Mouse (Mus musculus) embryonic facial prominence, embryonic 14.5 days (tissue): Measurements from ENCODE around the gene 4930558K02Rik. TPM values are rescaled to one million over a fixed set of nuclear protein-coding genes. Genes with fewer than 3 reads are reported as not detected.

ENCODE experiments used
- ATAC-seq: fragments of 200-750 bp; cut with Nextera tagmentation; 2 replicates; pipeline ENCODE4 v1.8.0; 2017; ENCODE audit warnings: low read depth, moderate number of reproducible peaks, moderate TSS enrichment
- DNase-seq: peaks from one replicate; pipeline ENCODE4 v3.0.0-alpha.2; 2015; ENCODE audit warnings: low spot score
- H3K27ac ChIP-seq: fragments of 300-500 bp; sonication (generic); replicated peaks from 2 replicates; pipeline ENCODE4 v1.5.1; 2014; ENCODE audit warnings: low read depth, mild to moderate bottlenecking, low read length, moderate library complexity
- H3K27me3 ChIP-seq: fragments of 300-500 bp; sonication (generic); replicated peaks from 2 replicates; pipeline ENCODE4 v1.6.1; 2014; ENCODE audit warnings: low read length; ENCODE audit not compliant: control insufficient read depth, insufficient read depth
- H3K36me3 ChIP-seq: fragments of 300-500 bp; sonication (generic); 2 replicates; pipeline ENCODE4 v1.6.1; 2014; ENCODE audit warnings: low read length, mixed read lengths; ENCODE audit not compliant: control insufficient read depth, insufficient read depth
- H3K4me1 ChIP-seq: fragments of 300-500 bp; sonication (generic); 2 replicates; pipeline ENCODE4 v1.6.1; 2014; ENCODE audit warnings: antibody characterized with exemption, low read length; ENCODE audit not compliant: control insufficient read depth, insufficient read depth
- H3K4me2 ChIP-seq: fragments of 300-500 bp; sonication (generic); 2 replicates; pipeline ENCODE4 v1.6.1; 2014; ENCODE audit warnings: low read depth, mild to moderate bottlenecking, low read length, moderate library complexity, mixed read lengths
- H3K4me3 ChIP-seq: fragments of 300-500 bp; sonication (generic); 2 replicates; pipeline ENCODE4 v1.5.1; 2014; ENCODE audit warnings: low read depth, mild to moderate bottlenecking, low read length
- H3K9ac ChIP-seq: fragments of 300-500 bp; sonication (generic); 2 replicates; pipeline ENCODE4 v1.6.1; 2014; ENCODE audit warnings: low read depth, mild to moderate bottlenecking, low read length, moderate library complexity, mixed read lengths
- H3K9me3 ChIP-seq: fragments of 300-500 bp; sonication (generic); 2 replicates; pipeline ENCODE4 v1.6.1; 2016; ENCODE audit warnings: low read length; ENCODE audit not compliant: control insufficient read depth
- WGBS: fragments of 180-500 bp; shearing (Covaris S2); extraction: QIAGEN DNeasy Blood & Tissue Kit; methylation state at CpG from one replicate; pipeline ENCODE4 v1.1.7; 2014; 5-methylcytosine and 5-hydroxymethylcytosine counted together
- polyA plus RNA-seq: library from polyadenylated mRNA; unstranded; fragments of >200 nt; fragmentation: Nextera tagmentation; extraction: Ambion mirVana; gene quantifications from 2 replicates; pipeline ENCODE4 v1.2.1, GENCODE M21; 2014

Gene 4930558K02Rik
- polyA plus RNA-seq, 1 experiment from 2014 or later, result not detected

DNA sequence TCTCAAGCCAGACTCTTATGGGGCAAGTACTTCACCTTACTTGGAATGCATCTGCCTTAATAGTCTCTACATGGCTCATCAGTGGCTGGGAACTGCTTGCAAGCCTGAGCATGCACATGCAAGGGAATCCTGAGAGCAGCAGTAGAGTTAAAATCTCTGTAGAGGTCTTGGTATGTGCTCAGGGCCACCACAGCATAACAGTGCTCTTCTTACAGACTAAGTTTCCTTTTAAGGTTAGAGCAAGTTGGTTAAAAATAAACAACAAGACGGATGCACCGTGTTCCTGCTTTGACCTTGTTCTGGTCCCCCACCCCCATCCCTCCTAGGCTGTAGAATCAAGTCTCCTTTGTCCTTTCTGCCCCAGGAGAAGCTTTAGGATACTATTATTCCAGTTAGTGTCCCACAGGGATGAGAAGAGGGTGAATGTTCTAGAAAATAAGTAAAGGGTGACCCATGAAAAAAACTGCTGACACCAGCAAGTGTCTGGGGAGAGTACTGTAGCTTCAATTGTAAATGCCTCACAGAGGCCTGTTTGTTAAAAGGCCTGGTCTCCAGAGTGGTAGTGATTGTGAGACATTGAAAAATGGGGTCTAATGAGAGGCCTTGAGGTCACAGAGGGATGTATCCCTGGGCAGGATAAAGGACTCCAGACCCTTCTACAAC is 71.5 kb downstream of the 4930558K02Rik start:
- H3K27me3 ChIP-seq, result no peaks in the 10 kb centered on the region
- DNase-seq (peak; percentile 56), ATAC-seq (peak; percentile 63)
- H3K36me3 ChIP-seq, result no peaks in the 10 kb centered on the region
- H3K27ac ChIP-seq, result no peak overlapping the region
- no peaks in the 10 kb centered on the region; the same call in 1 of the 2 replicates for H3K4me1 ChIP-seq
- WGBS, result 17% methylated on average over 2 of the region's 2 CpGs
- no peak overlapping the region for H3K9ac ChIP-seq
- no peak overlapping the region for H3K4me2 ChIP-seq
- no peak overlapping the region for H3K4me3 ChIP-seq
- no peaks in the 10 kb centered on the region for H3K9me3 ChIP-seq

DNA sequence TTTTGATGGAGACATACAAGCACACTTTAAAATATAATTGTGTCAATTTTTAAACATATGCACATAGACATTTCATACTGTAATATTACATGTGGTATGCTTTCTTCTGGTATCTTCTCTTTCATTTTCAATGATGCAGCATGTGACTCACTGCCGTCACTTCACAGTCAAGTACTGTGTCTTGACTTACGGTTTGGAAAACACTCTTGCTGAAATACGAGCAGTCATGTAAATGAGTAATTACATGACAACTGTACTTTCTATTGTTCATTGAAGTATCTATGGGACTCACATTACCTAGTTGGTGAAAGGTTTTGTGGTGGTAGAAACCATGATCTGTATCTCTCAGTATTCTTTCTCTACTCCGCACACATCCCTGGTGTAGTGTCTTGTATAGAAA is 72.3 kb downstream of the 4930558K02Rik start:
- no peaks in the 10 kb centered on the region for H3K27me3 ChIP-seq
- H3K9ac ChIP-seq, result no peak overlapping the region
- DNase-seq, result no peak
- H3K4me1 ChIP-seq, result no peaks in the 10 kb centered on the region; the same call in 1 of the 2 replicates
- H3K27ac ChIP-seq, result no peak overlapping the region
- no peaks in the 10 kb centered on the region for H3K9me3 ChIP-seq
- H3K36me3 ChIP-seq, result no peaks in the 10 kb centered on the region
- no peak overlapping the region for H3K4me2 ChIP-seq
- WGBS, result 78% methylated on average over 4 of the region's 4 CpGs
- ATAC-seq, result no peak
- H3K4me3 ChIP-seq, result no peak overlapping the region

DNA sequence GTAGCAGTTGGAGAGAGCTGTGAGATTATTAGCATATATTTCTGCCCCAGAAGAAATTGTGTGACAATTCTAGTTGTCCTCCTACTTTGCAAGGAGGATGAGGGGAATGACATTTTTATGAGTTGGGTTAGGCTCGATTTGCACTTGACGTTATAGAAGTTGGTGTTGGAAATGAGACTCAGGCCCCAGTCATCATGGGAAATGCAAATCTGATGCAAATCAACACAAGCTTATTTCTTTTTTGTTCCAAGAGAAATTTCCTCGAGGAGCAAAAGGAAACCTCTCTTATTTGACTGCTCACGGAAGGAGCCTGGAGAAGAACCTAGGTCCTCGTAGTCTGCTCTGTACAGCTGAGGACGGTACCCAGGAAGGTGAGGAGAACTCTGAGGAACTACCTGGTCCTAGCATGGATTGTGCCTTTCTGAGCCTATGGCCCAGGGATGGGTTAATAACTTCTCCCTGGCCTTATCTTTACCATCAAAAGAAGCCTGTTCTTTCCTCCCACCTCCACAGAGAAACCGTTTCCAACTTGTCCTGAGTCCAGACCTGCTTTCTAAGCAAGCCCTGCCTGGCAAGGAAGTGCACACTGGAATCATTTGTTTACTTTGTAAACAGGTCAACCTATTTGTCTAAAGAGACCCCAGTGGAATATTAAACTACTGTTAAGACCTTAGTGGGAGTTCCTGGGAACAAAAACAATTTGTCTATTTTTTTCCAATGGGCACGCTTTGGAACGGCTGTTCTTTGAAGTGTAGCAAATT is 76.6 kb downstream of the 4930558K02Rik start:
- Histone ChIP-seq H3K9me3 (no peaks in the 10 kb centered on the region), H3K4me3 (no peak overlapping the region), H3K27me3 (no peaks in the 10 kb centered on the region), H3K36me3 (no peaks in the 10 kb centered on the region), H3K9ac (no peak overlapping the region), H3K4me2 (no peak overlapping the region), H3K4me1 (no peaks in the 10 kb centered on the region; the same call in 1 of the 2 replicates), H3K27ac (no peak overlapping the region)
- DNase-seq (no peak), ATAC-seq (no peak)
- 66% methylated on average over 9 of the region's 9 CpGs for WGBS

DNA sequence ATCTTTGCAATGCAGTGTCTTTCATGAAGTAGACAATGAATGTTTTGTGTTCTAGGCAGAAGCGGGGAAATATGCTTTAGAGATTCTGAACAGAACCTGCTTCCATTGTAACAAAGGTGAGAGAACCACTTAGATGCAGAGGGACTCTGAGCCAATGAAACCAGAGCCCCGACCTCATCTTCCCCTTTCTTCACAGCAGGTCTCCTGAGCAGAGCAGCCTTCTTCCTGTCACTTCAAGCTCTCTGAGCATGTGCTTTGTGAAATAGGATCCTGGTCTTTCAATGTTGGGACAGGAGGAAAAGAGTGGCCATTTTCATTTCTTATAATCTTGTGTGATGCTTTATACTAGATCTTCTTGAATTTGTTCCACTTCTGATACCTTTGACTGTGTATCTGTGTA is 79.3 kb downstream of the 4930558K02Rik start:
- 43% methylated on average over 2 of the region's 2 CpGs for WGBS
- ATAC-seq (no peak), DNase-seq (no peak)
- no peaks in the 10 kb centered on the region for H3K36me3 ChIP-seq
- H3K9me3 ChIP-seq, result no peaks in the 10 kb centered on the region
- no peak overlapping the region for H3K27ac ChIP-seq
- H3K9ac ChIP-seq, result no peak overlapping the region
- H3K27me3 ChIP-seq, result no peaks in the 10 kb centered on the region
- no peaks in the 10 kb centered on the region for H3K4me1 ChIP-seq
- H3K4me3 ChIP-seq, result no peak overlapping the region
- H3K4me2 ChIP-seq, result no peak overlapping the region

DNA sequence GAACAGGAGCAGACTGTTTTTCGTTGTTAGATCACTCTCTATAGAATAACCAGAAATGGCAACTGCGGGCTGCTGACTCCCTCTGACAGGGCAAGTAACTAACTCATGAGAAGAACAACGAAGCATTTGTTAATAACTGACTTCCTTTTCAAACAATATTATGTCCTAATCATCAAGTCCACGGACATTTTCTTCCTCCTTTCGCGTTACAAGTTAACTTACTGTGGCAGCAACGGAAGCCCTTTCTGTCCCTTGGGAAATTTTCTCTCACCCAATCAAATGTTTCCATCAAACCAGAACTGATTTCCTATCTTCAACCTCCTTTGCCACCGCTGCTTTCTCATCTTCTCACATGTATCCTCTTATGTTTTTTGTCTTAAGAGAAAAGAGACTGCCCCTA is 82.2 kb downstream of the 4930558K02Rik start:
- ATAC-seq, result no peak
- Histone ChIP-seq H3K4me1 (no peaks in the 10 kb centered on the region), H3K27me3 (no peaks in the 10 kb centered on the region), H3K9ac (no peak overlapping the region), H3K27ac (no peak overlapping the region), H3K4me3 (no peak overlapping the region), H3K4me2 (no peak overlapping the region), H3K36me3 (no peaks in the 10 kb centered on the region), H3K9me3 (no peaks in the 10 kb centered on the region)
- no peak for DNase-seq
- 76% methylated on average over 8 of the region's 8 CpGs for WGBS

DNA sequence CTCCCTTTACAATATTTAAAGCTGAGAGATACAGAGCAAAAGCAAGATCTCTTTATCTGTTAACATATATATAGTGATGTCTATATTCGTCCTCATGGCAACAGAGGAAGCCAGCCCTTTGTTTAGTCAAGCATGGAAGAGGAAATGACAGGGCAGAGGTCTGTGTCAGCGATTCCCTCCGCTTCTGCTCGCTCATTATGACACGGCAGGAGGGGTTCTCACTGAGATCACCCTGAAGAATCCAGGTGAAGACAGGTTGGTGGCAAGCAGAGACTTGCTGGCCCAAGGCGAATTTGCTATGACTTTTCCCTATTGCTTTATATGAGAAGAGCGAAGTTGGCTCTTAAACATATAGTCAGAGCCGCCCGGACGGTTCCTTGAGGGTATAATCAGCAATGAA is 83.3 kb downstream of the 4930558K02Rik start:
- no peaks in the 10 kb centered on the region for H3K9me3 ChIP-seq
- no peak overlapping the region for H3K4me2 ChIP-seq
- DNase-seq (peak; percentile 43), ATAC-seq (peak; percentile 55; the same call in 1 of the 2 replicates)
- H3K27me3 ChIP-seq, result no peaks in the 10 kb centered on the region
- no peak overlapping the region for H3K9ac ChIP-seq
- H3K4me1 ChIP-seq, result no peaks in the 10 kb centered on the region
- no peak overlapping the region for H3K4me3 ChIP-seq
- 38% methylated on average over 10 of the region's 10 CpGs for WGBS
- H3K36me3 ChIP-seq, result no peaks in the 10 kb centered on the region
- no peak overlapping the region for H3K27ac ChIP-seq

DNA sequence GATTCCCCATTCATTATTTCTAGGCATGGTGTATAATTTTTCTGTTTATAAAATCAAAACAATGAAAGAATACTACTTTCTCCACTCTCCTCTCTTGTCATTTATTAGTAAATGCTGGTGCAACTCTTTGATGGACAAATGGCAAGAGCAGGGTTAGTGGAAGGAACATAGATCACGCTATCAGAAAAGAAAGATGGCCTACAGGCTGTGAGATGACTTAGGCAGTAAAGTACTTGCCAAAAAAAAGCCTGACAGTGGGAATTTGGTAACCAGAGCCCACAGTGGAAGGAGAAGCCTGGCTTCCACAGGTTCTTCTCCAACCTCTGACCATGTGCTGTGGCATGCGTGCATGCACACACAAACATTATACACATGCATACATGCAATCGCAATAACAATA is 84.4 kb downstream of the 4930558K02Rik start:
- Histone ChIP-seq H3K27me3 (no peaks in the 10 kb centered on the region), H3K36me3 (no peaks in the 10 kb centered on the region), H3K9ac (no peak overlapping the region), H3K9me3 (no peaks in the 10 kb centered on the region), H3K4me3 (no peak overlapping the region), H3K4me1 (no peaks in the 10 kb centered on the region), H3K4me2 (no peak overlapping the region), H3K27ac (no peak overlapping the region)
- DNase-seq (no peak), ATAC-seq (no peak)
- 92% methylated on average over 3 of the region's 3 CpGs for WGBS

DNA sequence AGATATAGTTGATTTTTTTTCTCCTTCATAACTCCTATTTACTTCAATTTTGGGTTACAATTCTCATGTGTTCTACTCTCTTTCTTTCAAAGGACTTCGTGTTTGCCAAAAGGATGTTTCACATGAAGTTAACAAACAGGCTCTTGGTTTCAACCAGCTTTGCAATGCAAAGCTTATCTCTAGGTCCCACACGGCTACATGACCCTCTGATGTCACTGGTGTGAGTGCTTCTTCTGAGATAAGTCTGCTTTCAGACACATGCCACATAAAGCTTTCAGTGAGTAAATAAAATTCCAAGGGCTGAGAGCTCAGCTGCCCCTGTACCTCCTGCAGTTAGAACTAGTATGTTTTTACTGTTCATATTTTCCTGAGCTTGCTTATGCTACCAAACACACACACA is 84.9 kb downstream of the 4930558K02Rik start:
- Histone ChIP-seq H3K4me1 (no peaks in the 10 kb centered on the region), H3K4me2 (no peak overlapping the region), H3K9ac (no peak overlapping the region), H3K27ac (no peak overlapping the region), H3K36me3 (no peaks in the 10 kb centered on the region), H3K4me3 (no peak overlapping the region), H3K9me3 (no peaks in the 10 kb centered on the region), H3K27me3 (no peaks in the 10 kb centered on the region)
- ATAC-seq (no peak), DNase-seq (no peak)
- 58% methylated on average over 2 of the region's 2 CpGs for WGBS

DNA sequence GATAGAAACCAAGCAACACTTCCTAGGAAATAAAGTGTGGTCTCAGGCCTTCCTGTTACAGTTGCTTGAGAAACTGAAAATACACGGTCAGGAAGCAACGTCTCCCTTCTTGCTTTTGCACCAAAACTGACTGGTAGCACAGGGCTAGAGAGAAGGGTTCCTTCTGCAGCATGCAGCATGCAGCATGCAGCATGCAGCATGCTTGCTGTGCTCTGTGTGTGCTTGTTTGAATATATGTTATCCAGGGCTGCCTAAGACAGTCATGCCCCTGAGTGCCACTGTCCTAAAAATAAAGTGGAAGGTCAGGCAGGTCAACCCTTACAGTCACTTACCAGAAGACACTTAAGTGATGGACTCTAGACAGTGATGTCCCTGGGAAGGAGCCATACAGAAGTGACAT is 85.3 kb downstream of the 4930558K02Rik start:
- no peak overlapping the region for H3K27ac ChIP-seq
- WGBS, result 66% methylated on average over 2 of the region's 2 CpGs
- no peaks in the 10 kb centered on the region for H3K27me3 ChIP-seq
- DNase-seq, result no peak
- H3K4me3 ChIP-seq, result no peak overlapping the region
- H3K4me2 ChIP-seq, result no peak overlapping the region
- no peak overlapping the region for H3K9ac ChIP-seq
- no peaks in the 10 kb centered on the region for H3K9me3 ChIP-seq
- H3K4me1 ChIP-seq, result no peaks in the 10 kb centered on the region
- H3K36me3 ChIP-seq, result no peaks in the 10 kb centered on the region
- no peak for ATAC-seq
